Mouse (Mus musculus): ENCODE data around the gene Klk1b26. TPM values are rescaled to one million over a fixed set of nuclear protein-coding genes. Genes with fewer than 3 reads are reported as not detected.
"Not testable (repeated sequence)": the region's sequence is repeated elsewhere in the genome, so short reads cannot be mapped to it uniquely, and the experiment has no call there.

Gene Klk1b26
- polyA plus RNA-seq, 2 experiments, result 0.20 to 0.36 TPM

- Histone ChIP-seq H3K9ac (ENCODE audit: low read depth, low read length, severe bottlenecking) (no peak overlapping the region), H3K4me3 (replicated peaks; ENCODE audit: low read length) (no peak overlapping the region), H3K4me2 (replicated peaks; ENCODE audit: low read depth, low read length, severe bottlenecking) (no peak overlapping the region), H3K27ac (replicated peaks; ENCODE audit: low read depth, low read length) (no peak overlapping the region), H3K27me3 (ENCODE audit: control insufficient read depth, insufficient read depth, low read length) (no peaks in the 10 kb centered on the region), H3K4me1 (ENCODE audit: control insufficient read depth, insufficient read depth, low read length) (no peaks in the 10 kb centered on the region), H3K36me3 (ENCODE audit: control insufficient read depth, insufficient read depth, low read length) (no peaks in the 10 kb centered on the region), H3K9me3 (ENCODE audit: control insufficient read depth, low read length) (no peaks in the 10 kb centered on the region)
- ATAC-seq (ENCODE audit: low FRiP score, low read depth) (no peak), DNase-seq (ENCODE audit: low spot score) (no peak)
- TF ChIP-seq POLR2A (IDR thresholded peaks at IDR 0.05; ENCODE audit: borderline replicate concordance, extremely low read depth, insufficient read depth, insufficient read length), result no peak
Measured at GRCm38 (mm10) chr7:44004847-44005246, 7.1 kb upstream of the Klk1b26 start.

- not testable (repeated sequence) for ATAC-seq (ENCODE audit: low FRiP score, low read depth); H3K36me3 ChIP-seq (ENCODE audit: control insufficient read depth, insufficient read depth, low read length); DNase-seq (ENCODE audit: low spot score); H3K27ac ChIP-seq (replicated peaks; ENCODE audit: low read depth, low read length); H3K9ac ChIP-seq (ENCODE audit: low read depth, low read length, severe bottlenecking); H3K4me3 ChIP-seq (replicated peaks; ENCODE audit: low read length); H3K27me3 ChIP-seq (ENCODE audit: control insufficient read depth, insufficient read depth, low read length); H3K4me2 ChIP-seq (replicated peaks; ENCODE audit: low read depth, low read length, severe bottlenecking); H3K9me3 ChIP-seq (ENCODE audit: control insufficient read depth, low read length); H3K4me1 ChIP-seq (ENCODE audit: control insufficient read depth, insufficient read depth, low read length)
- 81% methylated on average over 6 of the region's 6 CpGs for WGBS
Measured at GRCm38 (mm10) chr7:44014666-44015065, 2.7 kb downstream of the Klk1b26 start.

GRCm38 (mm10) chr7:44015071-44015470, 3.1 kb downstream of the Klk1b26 start:
- DNase-seq (ENCODE audit: low spot score) (no peak), ATAC-seq (ENCODE audit: low FRiP score, low read depth) (no peak)
- Histone ChIP-seq H3K9me3 (ENCODE audit: control insufficient read depth, low read length) (no peaks in the 10 kb centered on the region), H3K27me3 (ENCODE audit: control insufficient read depth, insufficient read depth, low read length) (no peaks in the 10 kb centered on the region), H3K9ac (ENCODE audit: low read depth, low read length, severe bottlenecking) (no peak overlapping the region), H3K27ac (replicated peaks; ENCODE audit: low read depth, low read length) (no peak overlapping the region), H3K4me3 (replicated peaks; ENCODE audit: low read length) (no peak overlapping the region), H3K36me3 (ENCODE audit: control insufficient read depth, insufficient read depth, low read length) (no peaks in the 10 kb centered on the region), H3K4me1 (ENCODE audit: control insufficient read depth, insufficient read depth, low read length) (no peaks in the 10 kb centered on the region), H3K4me2 (replicated peaks; ENCODE audit: low read depth, low read length, severe bottlenecking) (no peak overlapping the region)
- no peak for TF ChIP-seq POLR2A (IDR thresholded peaks at IDR 0.05; ENCODE audit: borderline replicate concordance, extremely low read depth, insufficient read depth, insufficient read length)
- WGBS, result 80% methylated on average over 5 of the region's 5 CpGs

GRCm38 (mm10) chr7:44051990-44052389, 40.0 kb downstream of the Klk1b26 start, which contains the start of gene Klk1b27:
Klk1b27 (plus strand) TSS chr7:44052290.
- H3K36me3 ChIP-seq (ENCODE audit: control insufficient read depth, insufficient read depth, low read length); H3K9ac ChIP-seq (ENCODE audit: low read depth, low read length, severe bottlenecking); ATAC-seq (ENCODE audit: low FRiP score, low read depth); H3K4me2 ChIP-seq (replicated peaks; ENCODE audit: low read depth, low read length, severe bottlenecking); H3K9me3 ChIP-seq (ENCODE audit: control insufficient read depth, low read length); H3K27me3 ChIP-seq (ENCODE audit: control insufficient read depth, insufficient read depth, low read length); H3K4me3 ChIP-seq (replicated peaks; ENCODE audit: low read length); H3K4me1 ChIP-seq (ENCODE audit: control insufficient read depth, insufficient read depth, low read length); DNase-seq (ENCODE audit: low spot score); H3K27ac ChIP-seq (replicated peaks; ENCODE audit: low read depth, low read length): not testable (repeated sequence)
- WGBS, result 66% methylated on average over 3 of the region's 3 CpGs

Other genes starting within 250 kb of the Klk1b26 start
- not detected in 2 replicates for gene Klk12, start 243.3 kb upstream of the Klk1b26 start, polyA plus RNA-seq (2012; rRNA removed)
- not detected in 2 replicates for gene Klk12, start 243.3 kb upstream of the Klk1b26 start, polyA plus RNA-seq (2014; fragmentation: Nextera tagmentation; extraction: Ambion mirVana)
- 3.5 and 3.8 TPM in 2 replicates for gene Klk11, start 237.6 kb upstream of the Klk1b26 start, polyA plus RNA-seq (2012; rRNA removed)
- 1.6 and 3.4 TPM in 2 replicates for gene Klk11, start 237.6 kb upstream of the Klk1b26 start, polyA plus RNA-seq (2014; fragmentation: Nextera tagmentation; extraction: Ambion mirVana)
- gene Klk10, start 231.1 kb upstream of the Klk1b26 start, polyA plus RNA-seq (2012; rRNA removed), result 6.8 and 7.4 TPM in 2 replicates
- 7.5 and 7.8 TPM in 2 replicates for gene Klk10, start 231.1 kb upstream of the Klk1b26 start, polyA plus RNA-seq (2014; fragmentation: Nextera tagmentation; extraction: Ambion mirVana)
- 0.14 and 0.21 TPM in 2 replicates for gene Klk9, start 220.3 kb upstream of the Klk1b26 start, polyA plus RNA-seq (2012; rRNA removed)
- gene Klk9, start 220.3 kb upstream of the Klk1b26 start, polyA plus RNA-seq (2014; fragmentation: Nextera tagmentation; extraction: Ambion mirVana), result 0.21 and 0.53 TPM in 2 replicates
- 12.6 and 18.4 TPM in 2 replicates for gene Klk8, start 214.6 kb upstream of the Klk1b26 start, polyA plus RNA-seq (2012; rRNA removed)
- gene Klk8, start 214.6 kb upstream of the Klk1b26 start, polyA plus RNA-seq (2014; fragmentation: Nextera tagmentation; extraction: Ambion mirVana), result 30.5 and 34.7 TPM in 2 replicates
- gene Klk7, start 200.9 kb upstream of the Klk1b26 start, polyA plus RNA-seq (2012; rRNA removed), result 0.14 and 0.21 TPM in 2 replicates
- gene Klk7, start 200.9 kb upstream of the Klk1b26 start, polyA plus RNA-seq (2014; fragmentation: Nextera tagmentation; extraction: Ambion mirVana), result 0.12 TPM in 1 of 2 replicates, not detected in the other
- gene Klk6, start 187.7 kb upstream of the Klk1b26 start, polyA plus RNA-seq (2012; rRNA removed), result 0.08 TPM in 1 of 2 replicates, not detected in the other
- not detected in 2 replicates for gene Klk6, start 187.7 kb upstream of the Klk1b26 start, polyA plus RNA-seq (2014; fragmentation: Nextera tagmentation; extraction: Ambion mirVana)
- gene Klk5, start 170.2 kb upstream of the Klk1b26 start, polyA plus RNA-seq (2012; rRNA removed), result 0.40 and 0.55 TPM in 2 replicates
- 0.80 and 2.7 TPM in 2 replicates for gene Klk5, start 170.2 kb upstream of the Klk1b26 start, polyA plus RNA-seq (2014; fragmentation: Nextera tagmentation; extraction: Ambion mirVana)
- gene Klk4, start 131.0 kb upstream of the Klk1b26 start, polyA plus RNA-seq (2012; rRNA removed), result 0.09 and 0.12 TPM in 2 replicates
- gene Klk4, start 131.0 kb upstream of the Klk1b26 start, polyA plus RNA-seq (2014; fragmentation: Nextera tagmentation; extraction: Ambion mirVana), result not detected in 2 replicates
- not detected in 2 replicates for gene Klk15, start 78.4 kb upstream of the Klk1b26 start, polyA plus RNA-seq (2012; rRNA removed)
- not detected in 2 replicates for gene Klk15, start 78.4 kb upstream of the Klk1b26 start, polyA plus RNA-seq (2014; fragmentation: Nextera tagmentation; extraction: Ambion mirVana)
- gene Klk1b8, start 61.5 kb upstream of the Klk1b26 start, polyA plus RNA-seq (2012; rRNA removed), result not detected in 2 replicates
- not detected in 2 replicates for gene Klk1b8, start 61.5 kb upstream of the Klk1b26 start, polyA plus RNA-seq (2014; fragmentation: Nextera tagmentation; extraction: Ambion mirVana)
- not detected in 2 replicates for gene Klk1b1, start 45.4 kb upstream of the Klk1b26 start, polyA plus RNA-seq (2012; rRNA removed)
- gene Klk1b1, start 45.4 kb upstream of the Klk1b26 start, polyA plus RNA-seq (2014; fragmentation: Nextera tagmentation; extraction: Ambion mirVana), result not detected in 2 replicates
- gene Klk1b9, start 36.1 kb upstream of the Klk1b26 start, polyA plus RNA-seq (2012; rRNA removed), result not detected in 2 replicates
- not detected in 2 replicates for gene Klk1b9, start 36.1 kb upstream of the Klk1b26 start, polyA plus RNA-seq (2014; fragmentation: Nextera tagmentation; extraction: Ambion mirVana)
- gene Klk1b11, start 16.3 kb upstream of the Klk1b26 start, polyA plus RNA-seq (2012; rRNA removed), result not detected in 2 replicates
- gene Klk1b11, start 16.3 kb upstream of the Klk1b26 start, polyA plus RNA-seq (2014; fragmentation: Nextera tagmentation; extraction: Ambion mirVana), result not detected in 2 replicates
- gene Klk1b27, start 40.1 kb downstream of the Klk1b26 start, polyA plus RNA-seq (2012; rRNA removed), result not detected in 2 replicates
- not detected in 2 replicates for gene Klk1b27, start 40.1 kb downstream of the Klk1b26 start, polyA plus RNA-seq (2014; fragmentation: Nextera tagmentation; extraction: Ambion mirVana)
- gene Klk1b21, start 90.2 kb downstream of the Klk1b26 start, polyA plus RNA-seq (2012; rRNA removed), result not detected in 2 replicates
- gene Klk1b21, start 90.2 kb downstream of the Klk1b26 start, polyA plus RNA-seq (2014; fragmentation: Nextera tagmentation; extraction: Ambion mirVana), result not detected in 2 replicates
- not detected in 2 replicates for gene Klk1b22, start 100.5 kb downstream of the Klk1b26 start, polyA plus RNA-seq (2012; rRNA removed)
- gene Klk1b22, start 100.5 kb downstream of the Klk1b26 start, polyA plus RNA-seq (2014; fragmentation: Nextera tagmentation; extraction: Ambion mirVana), result not detected in 2 replicates
- gene Klk1b16, start 124.6 kb downstream of the Klk1b26 start, polyA plus RNA-seq (2012; rRNA removed), result not detected in 2 replicates
- gene Klk1b16, start 124.6 kb downstream of the Klk1b26 start, polyA plus RNA-seq (2014; fragmentation: Nextera tagmentation; extraction: Ambion mirVana), result not detected in 2 replicates
- gene Klk1b24, start 176.1 kb downstream of the Klk1b26 start, polyA plus RNA-seq (2012; rRNA removed), result 0.08 and 0.17 TPM in 2 replicates
- not detected in 2 replicates for gene Klk1b24, start 176.1 kb downstream of the Klk1b26 start, polyA plus RNA-seq (2014; fragmentation: Nextera tagmentation; extraction: Ambion mirVana)
- gene Klk1b3, start 186.0 kb downstream of the Klk1b26 start, polyA plus RNA-seq (2012; rRNA removed), result not detected in 2 replicates
- gene Klk1b3, start 186.0 kb downstream of the Klk1b26 start, polyA plus RNA-seq (2014; fragmentation: Nextera tagmentation; extraction: Ambion mirVana), result not detected in 2 replicates
- not detected in 2 replicates for gene Klk1b4, start 195.3 kb downstream of the Klk1b26 start, polyA plus RNA-seq (2012; rRNA removed)
- gene Klk1b4, start 195.3 kb downstream of the Klk1b26 start, polyA plus RNA-seq (2014; fragmentation: Nextera tagmentation; extraction: Ambion mirVana), result not detected in 2 replicates
- not detected in 2 replicates for gene Klk1b5, start 203.8 kb downstream of the Klk1b26 start, polyA plus RNA-seq (2012; rRNA removed)
- gene Klk1b5, start 203.8 kb downstream of the Klk1b26 start, polyA plus RNA-seq (2014; fragmentation: Nextera tagmentation; extraction: Ambion mirVana), result not detected in 2 replicates
- gene Klk1, start 213.2 kb downstream of the Klk1b26 start, polyA plus RNA-seq (2012; rRNA removed), result 0.27 TPM in 1 of 2 replicates, not detected in the other
- not detected in 2 replicates for gene Klk1, start 213.2 kb downstream of the Klk1b26 start, polyA plus RNA-seq (2014; fragmentation: Nextera tagmentation; extraction: Ambion mirVana)
- gene Gm36864, start 224.0 kb downstream of the Klk1b26 start, polyA plus RNA-seq (2012; rRNA removed), result not detected in 2 replicates
- gene Gm36864, start 224.0 kb downstream of the Klk1b26 start, polyA plus RNA-seq (2014; fragmentation: Nextera tagmentation; extraction: Ambion mirVana), result not detected in 2 replicates
- gene 1700028J19Rik, start 234.5 kb downstream of the Klk1b26 start, polyA plus RNA-seq (2012; rRNA removed), result 1.3 and 1.4 TPM in 2 replicates
- gene 1700028J19Rik, start 234.5 kb downstream of the Klk1b26 start, polyA plus RNA-seq (2014; fragmentation: Nextera tagmentation; extraction: Ambion mirVana), result 0.53 and 1.3 TPM in 2 replicates
- 315 and 368 TPM in 2 replicates for gene 2410002F23Rik, start 234.6 kb downstream of the Klk1b26 start, polyA plus RNA-seq (2012; rRNA removed)
- gene 2410002F23Rik, start 234.6 kb downstream of the Klk1b26 start, polyA plus RNA-seq (2014; fragmentation: Nextera tagmentation; extraction: Ambion mirVana), result 163 and 170 TPM in 2 replicates
- gene Acp4, start 245.2 kb downstream of the Klk1b26 start, polyA plus RNA-seq (2012; rRNA removed), result 0.09 and 0.25 TPM in 2 replicates
- gene Acp4, start 245.2 kb downstream of the Klk1b26 start, polyA plus RNA-seq (2014; fragmentation: Nextera tagmentation; extraction: Ambion mirVana), result 0.11 and 0.25 TPM in 2 replicates
- not detected in 2 replicates for gene Gm15517, start 249.3 kb downstream of the Klk1b26 start, polyA plus RNA-seq (2012; rRNA removed)
- not detected in 2 replicates for gene Gm15517, start 249.3 kb downstream of the Klk1b26 start, polyA plus RNA-seq (2014; fragmentation: Nextera tagmentation; extraction: Ambion mirVana)